Mouse (Mus musculus) cerebellum, postnatal 36 days (tissue): ENCODE results near the gene Ddb2.

Experiments used
- DNase-seq, 2 experiments: peaks; one replicate each; pipeline ENCODE4 v3.0.0; 2021 to 2022; ENCODE audit warnings: mixed read lengths in 2 of 2

The Ddb2 gene

DNA sequence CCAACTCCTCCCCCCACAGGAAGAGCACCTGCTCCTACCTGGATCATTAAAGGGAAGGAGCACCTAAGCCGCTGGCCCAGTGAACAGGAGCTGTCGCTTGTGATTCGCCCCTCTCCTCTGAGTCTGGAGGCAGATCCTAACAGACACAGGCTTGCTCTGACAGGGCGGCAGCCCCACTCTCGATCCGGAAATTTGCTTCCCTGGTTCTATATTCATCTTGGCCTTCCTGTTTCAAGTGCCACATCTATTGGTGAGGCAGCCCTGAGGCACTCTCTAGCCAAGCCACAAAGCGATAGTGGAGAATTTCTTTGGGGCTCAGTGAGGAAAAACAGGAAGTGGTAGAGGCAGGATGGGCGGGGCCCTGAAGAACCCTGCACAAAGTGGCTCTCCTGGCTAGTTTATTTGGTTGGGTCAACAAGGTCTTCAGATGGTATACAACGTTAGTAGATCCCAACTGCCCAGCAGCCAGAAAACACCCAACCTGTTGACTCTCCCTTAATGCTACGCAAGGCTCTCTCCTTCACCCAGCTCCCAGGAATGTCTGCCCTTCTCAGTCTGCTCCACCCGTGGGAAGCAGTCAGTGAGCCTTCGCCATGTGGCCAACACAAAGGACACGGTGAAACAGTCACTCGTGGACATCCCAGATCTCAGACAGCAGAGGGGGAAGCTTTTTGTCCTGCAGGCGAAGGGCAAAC lies 52.9 kb downstream of the Ddb2 start, which contains the start of gene Madd:
TSS of gene Madd (minus strand) at position 127 of the 695 bp plus-strand sequence.
- no peak for DNase-seq

DNA sequence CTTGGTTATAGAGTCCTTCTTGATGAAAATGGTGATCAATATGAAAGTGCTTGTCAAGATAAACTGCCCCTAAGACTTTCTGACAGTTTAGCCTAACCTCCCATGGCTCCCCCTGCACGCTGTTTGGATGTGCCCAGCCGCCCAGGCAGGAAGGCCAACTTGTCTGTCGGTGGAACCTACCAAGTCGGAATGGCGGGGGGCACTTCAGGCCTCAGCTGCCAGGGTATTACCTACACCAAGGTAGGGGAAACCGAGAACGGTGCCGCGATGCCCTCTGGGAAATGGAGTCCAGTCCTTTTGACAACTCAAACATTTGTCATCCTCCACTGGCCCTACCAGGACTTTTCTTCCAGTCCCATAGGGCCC lies 53.7 kb downstream of the Ddb2 start:
- peak; percentile 99 for DNase-seq

DNA sequence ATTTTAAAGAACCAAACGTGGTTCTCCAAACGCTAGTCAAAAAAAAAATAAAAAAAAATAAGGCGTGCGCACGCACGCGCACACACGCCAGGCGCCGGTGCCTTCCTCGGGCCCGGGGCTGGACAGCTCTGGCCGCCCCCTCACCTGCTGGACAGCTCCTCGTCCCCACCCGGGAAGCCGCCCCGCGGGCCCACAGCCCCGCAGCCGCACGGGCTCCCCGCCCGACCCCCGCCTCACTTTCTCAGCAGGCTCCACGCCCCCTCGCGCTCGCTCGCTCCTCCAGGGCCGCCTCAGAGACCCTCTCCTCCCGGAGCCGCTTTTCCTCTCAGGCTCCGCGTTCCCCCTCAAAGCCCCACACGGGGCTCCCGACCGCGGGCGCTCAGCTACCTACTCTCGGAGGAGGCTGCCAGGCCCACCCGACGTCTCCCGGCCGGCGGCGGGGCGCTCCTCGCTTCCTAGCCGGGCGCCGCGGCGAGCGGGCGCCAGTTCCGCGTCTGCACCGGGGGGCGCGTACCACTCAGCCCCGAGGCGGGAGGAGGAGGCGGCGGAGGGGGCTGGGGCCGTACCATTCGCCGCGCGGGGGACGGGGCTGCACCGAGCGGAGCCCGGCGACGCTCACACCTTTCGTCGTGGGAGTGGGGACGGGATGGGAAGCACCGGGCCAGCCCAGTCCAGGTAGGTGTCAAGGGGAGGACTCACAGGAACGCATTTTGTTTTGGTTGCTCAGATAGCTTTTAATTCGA lies 54.2 kb downstream of the Ddb2 start:
- DNase-seq, result peak; percentile 88 to 95

DNA sequence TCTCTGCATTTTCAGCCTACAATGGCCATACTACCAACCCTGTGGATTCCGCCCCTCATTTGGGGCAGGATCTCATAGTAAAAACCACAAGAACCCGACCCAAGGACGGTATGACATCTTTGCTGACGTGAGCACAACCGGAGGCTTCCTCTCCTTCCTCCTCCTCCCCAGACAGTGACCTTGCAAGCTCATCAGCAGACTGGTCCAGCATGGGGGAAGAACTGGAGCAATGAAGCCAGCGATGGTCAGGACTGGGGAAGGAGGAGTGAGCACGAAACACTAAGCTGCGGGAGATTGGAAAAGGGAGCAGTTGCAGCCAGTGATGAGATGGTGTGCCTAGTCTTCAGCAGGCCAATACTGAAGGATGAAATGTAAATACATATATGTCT lies 54.8 kb downstream of the Ddb2 start:
- DNase-seq, result peak; percentile 56 to 64

DNA sequence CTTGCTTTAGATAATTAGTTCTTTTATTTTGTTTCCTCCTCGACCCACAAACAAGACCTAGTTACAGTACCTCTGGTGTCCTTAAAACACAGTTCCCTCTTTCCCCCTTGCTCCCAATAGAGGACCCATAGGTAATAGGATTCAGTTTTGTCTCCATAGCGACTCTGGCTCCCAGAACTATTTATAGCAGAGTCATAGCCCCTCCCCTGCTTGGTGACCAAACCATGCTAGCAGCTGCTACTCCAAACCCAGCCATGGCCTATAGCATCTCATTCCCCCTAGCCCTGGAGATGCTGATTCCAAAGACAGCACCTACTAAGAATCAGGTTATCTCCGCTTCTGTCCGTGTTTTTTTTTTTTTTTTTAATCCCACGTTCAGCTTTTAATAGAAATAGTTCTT lies 56.1 kb downstream of the Ddb2 start:
- peak; percentile 51 to 53 for DNase-seq

DNA sequence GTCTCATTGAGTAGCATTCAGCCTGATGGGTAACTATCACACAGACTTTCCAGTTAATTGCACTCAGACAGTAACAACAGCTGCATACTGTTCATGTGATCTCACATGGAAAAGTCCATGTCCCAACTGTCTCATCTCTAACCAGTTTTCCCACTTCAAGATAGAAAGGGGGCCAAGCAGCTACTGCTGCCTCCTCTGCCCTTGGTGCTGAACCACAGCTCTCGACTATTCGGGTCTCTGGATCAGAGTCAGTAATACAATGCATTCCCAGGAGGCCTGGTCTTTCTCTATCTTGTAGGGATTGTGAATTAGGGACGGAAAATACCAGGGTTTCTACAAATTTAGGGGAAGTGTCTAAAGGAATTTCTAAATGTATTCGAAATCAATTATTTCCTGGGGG lies 57.0 kb downstream of the Ddb2 start:
- DNase-seq, result no peak

DNA sequence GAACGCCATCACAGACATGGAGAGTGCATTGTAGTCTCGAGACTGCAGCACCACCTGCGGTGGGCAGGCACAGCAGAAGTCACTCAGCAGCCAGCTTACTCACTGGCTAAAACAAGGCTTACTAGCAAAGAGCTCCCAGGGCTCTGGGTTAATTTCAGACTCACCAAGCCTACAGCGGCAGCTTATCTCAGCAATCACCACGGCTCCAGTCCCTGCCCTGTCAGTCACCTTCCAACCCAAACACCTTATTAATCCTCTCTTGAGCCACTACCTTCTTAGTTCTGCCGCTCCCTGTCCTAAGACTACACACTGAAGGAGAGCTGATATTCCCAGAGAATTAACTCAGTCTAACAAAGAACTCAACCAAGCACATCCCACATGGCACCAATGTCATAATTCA lies 60.5 kb downstream of the Ddb2 start:
- no peak for DNase-seq

DNA sequence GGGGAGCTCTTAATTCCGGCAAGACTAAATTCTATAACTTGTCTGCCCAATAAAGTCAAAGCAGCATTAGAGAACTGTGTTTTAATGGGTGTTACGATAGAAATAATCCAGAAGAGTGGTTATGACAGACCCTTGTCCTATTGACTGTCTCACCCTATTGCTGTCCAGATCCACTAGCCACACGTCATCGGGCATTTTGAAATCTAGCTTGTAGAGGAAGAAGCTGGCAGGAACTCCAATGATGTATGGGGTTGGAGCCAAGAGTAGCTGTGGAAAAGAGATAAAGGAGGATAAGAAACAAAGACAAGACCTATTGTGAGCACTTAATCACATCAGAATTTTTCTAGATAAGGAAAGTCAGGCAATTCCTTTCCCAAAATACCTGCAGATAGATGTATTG lies 61.3 kb downstream of the Ddb2 start:
- DNase-seq, result no peak

DNA sequence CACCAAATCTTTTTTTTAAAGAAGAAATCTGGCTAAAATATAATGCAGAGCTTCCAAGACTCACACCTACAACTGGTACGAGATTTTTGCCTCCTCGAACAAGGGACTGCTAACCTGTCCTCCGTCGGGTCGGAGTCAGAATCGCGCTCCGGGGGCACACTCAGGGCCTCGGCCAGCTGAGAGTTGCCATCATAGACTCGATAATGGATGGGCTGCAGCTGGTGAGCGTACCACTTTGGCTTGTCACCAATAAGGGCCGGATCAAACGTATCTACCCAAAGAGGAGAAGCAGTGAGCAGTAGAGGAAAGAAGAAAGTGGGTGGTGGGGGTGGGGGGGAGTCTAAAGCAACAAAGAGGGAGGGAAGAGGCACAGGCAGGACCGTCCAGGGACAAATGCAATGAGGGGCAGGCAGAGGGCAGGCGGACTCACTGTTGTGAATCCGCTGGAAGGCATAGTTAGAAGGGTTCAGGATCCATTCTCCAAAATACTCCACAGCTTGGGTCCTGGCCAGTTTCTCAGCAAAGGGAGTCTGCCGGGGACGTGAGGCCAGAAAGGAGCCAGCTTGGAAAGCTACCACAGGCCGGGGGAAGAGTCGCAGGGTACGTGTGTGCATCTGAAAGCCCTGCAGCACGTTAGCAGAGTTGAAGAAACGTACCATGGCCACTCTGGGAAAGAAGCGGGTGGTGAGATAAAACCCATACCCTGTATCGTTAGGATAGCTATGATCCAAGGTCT lies 67.0 kb downstream of the Ddb2 start:
- no peak for DNase-seq

DNA sequence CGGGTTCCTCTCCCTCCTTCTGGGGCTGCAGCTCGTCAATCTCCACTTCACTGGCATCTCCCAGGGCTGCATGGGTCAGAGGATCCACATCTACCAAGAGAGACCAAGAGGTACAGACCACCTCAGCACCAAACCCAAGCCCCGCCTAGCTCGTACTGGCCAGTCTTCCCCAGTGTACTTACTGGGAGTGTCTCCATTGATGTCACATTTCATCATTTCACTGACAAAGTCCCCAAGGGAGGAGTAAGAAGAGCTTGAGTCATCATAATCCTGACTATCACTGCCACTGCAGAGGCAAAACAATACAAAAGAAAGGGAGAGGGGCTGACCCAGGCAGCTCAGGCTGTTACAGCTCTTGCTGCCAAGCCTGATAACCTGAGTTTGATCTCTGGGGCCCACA lies 69.2 kb downstream of the Ddb2 start:
- DNase-seq, result no peak

DNA sequence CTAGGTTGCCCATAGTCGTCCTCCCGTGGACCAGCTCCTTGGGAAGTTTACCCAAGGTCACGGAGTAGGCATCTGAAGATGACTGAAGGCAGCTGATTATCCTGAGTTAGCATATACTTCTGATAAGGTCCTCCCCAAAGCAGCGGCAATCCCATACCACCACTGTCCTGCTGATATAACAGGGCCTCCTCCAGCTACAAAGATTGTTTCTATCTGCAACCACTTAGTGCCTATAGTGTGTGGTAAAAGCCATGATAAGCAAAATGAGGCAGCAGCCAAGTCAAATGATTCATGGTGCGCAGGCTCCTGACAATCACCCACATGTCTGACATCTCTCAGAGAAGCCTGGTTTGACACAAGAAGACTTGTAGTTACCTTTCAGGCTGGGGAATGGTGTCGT lies 71.8 kb downstream of the Ddb2 start:
- DNase-seq, result no peak

DNA sequence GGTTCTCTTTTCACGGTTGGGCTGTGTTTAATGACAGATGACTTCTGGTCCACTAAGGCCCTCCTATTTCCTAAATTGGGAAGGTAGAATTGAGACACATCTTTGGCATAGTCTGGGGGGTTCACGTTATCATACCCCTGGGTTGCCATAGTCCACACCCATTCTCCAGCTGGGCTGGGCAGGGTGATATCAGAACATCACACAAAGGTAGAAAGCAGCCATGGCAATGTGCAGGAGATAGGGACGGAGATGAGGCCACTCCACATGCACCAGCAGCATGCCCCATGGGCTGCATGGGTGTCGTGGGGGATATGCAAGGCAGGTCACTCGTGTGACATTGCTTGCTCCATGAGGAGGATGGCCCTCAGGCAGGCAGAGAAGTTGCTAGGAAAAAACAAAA lies 73.2 kb downstream of the Ddb2 start:
- DNase-seq, result no peak

DNA sequence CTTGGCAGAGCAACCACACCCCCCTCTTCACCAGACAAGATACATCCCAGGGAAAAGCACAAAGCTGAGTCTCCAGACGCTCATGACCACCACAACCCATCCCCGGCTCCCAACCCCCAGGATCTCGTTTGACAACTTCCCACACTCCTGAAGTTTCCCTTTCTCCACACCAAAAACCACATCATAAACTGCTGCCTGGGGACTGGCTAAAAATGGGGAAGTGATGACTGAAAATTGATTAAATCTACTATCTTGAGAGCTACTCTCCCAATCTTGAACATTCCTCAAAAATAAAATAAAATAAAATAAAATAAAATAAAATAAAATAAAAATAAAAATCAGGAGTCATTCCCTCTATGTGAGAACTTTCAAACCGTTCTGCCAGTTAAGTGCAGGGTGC lies 73.8 kb downstream of the Ddb2 start:
- no peak for DNase-seq
